In genomic region chr13:54806434-54806976, GRCm38 (mm10) we compare ENCODE assay signal across 23 mouse cellular contexts. TPM values are rescaled to one million over a fixed set of nuclear protein-coding genes. Genes with fewer than 3 reads are reported as not detected.
DNase-seq lines count a peak whose midpoint lies in the region; ATAC-seq and TF ChIP-seq lines count a peak whose summit lies in the region.
"Had no signal": no experiment of that assay in that cellular context is flagged by ENCODE, and none has a peak within 500 bp of the region (broad histone marks: within the 10 kb centered on the region; RNA-seq: fewer than 3 reads in every experiment).

No protein-coding gene starts in this region.

- ATAC-seq in midbrain, embryonic 13.5 days = no peak
- no peak for ATAC-seq in midbrain, postnatal 0 days (ENCODE audit: low FRiP score)
- peak; percentile 54; the same call in 1 of the 2 replicates for ATAC-seq in hindbrain, embryonic 15.5 days (ENCODE audit: low FRiP score, low read depth)
- peak; percentile 18; the same call in 1 of the 2 replicates for ATAC-seq in stomach, postnatal 0 days (ENCODE audit: low FRiP score, low TSS enrichment)
- ATAC-seq in megakaryocyte progenitor cell, adult 5-6 weeks (replicated peaks; ENCODE audit: poor library complexity) = no peak
- ATAC-seq: CD4-positive, CD25-positive, alpha-beta regulatory T cell, adult 4 months; liver, embryonic 12.5 days had no signal

- H3K27ac ChIP-seq in midbrain, embryonic 13.5 days = 0 out of 2 replicates have a peak overlapping the region, but pooled peaks have one; percentile 36
- H3K27ac ChIP-seq in midbrain, postnatal 0 days (ENCODE audit: low read depth, low read length) = no peak overlapping the region
- no peak overlapping the region for H3K27ac ChIP-seq in embryonic facial prominence, embryonic 10.5 days (replicated peaks)
- H3K27ac ChIP-seq in hindbrain, embryonic 15.5 days (replicated peaks) = no peak overlapping the region
- no peak overlapping the region for H3K27ac ChIP-seq in stomach, postnatal 0 days (replicated peaks)
- H3K27ac ChIP-seq: gastrocnemius, adult 2 months; liver, embryonic 12.5 days had no signal

- no peak overlapping the region for H3K9ac ChIP-seq in midbrain, embryonic 13.5 days (replicated peaks)
- no peak overlapping the region for H3K9ac ChIP-seq in midbrain, postnatal 0 days (replicated peaks; ENCODE audit: low read length, poor library complexity, severe bottlenecking)
- H3K9ac ChIP-seq in hindbrain, embryonic 15.5 days = no peak overlapping the region
- no peak overlapping the region for H3K9ac ChIP-seq in stomach, postnatal 0 days (ENCODE audit: low read length)
- H3K9ac ChIP-seq: forebrain, postnatal 0 days; liver, embryonic 12.5 days had no signal

- DNase-seq in midbrain, postnatal 0 days (ENCODE audit: low spot score) = no peak
- peak; percentile 27 for DNase-seq in embryonic facial prominence, embryonic 10.5 days (ENCODE audit: low spot score)
- no peak for DNase-seq in stomach, postnatal 0 days (ENCODE audit: low spot score)
- DNase-seq in adrenal gland, postnatal 36 days = no peak
- DNase-seq: adrenal gland, postnatal 25 days; cerebellum, postnatal 36 days; forebrain, postnatal 0 days; gastrocnemius, adult 2 months; heart, adult 18-20 months; kidney, postnatal 4 days; left cerebral cortex, postnatal 4 days; thymus, postnatal 14 days had no signal

- no peak for TF ChIP-seq EP300 in stomach, postnatal 0 days (optimal IDR thresholded peaks at IDR 0.05)

- no peak overlapping the region for H3K4me3 ChIP-seq in midbrain, embryonic 13.5 days (replicated peaks)
- no peak overlapping the region for H3K4me3 ChIP-seq in midbrain, postnatal 0 days (ENCODE audit: low read depth, low read length)
- no peak overlapping the region for H3K4me3 ChIP-seq in embryonic facial prominence, embryonic 10.5 days
- H3K4me3 ChIP-seq in hindbrain, embryonic 15.5 days = no peak overlapping the region
- H3K4me3 ChIP-seq in stomach, postnatal 0 days (ENCODE audit: low read depth, low read length) = no peak overlapping the region
- H3K4me3 ChIP-seq: gastrocnemius, adult 2 months; liver, embryonic 12.5 days had no signal

- H3K27me3 ChIP-seq in midbrain, embryonic 13.5 days = peaks cover 12% of the 10 kb centered on the region
- H3K27me3 ChIP-seq in midbrain, postnatal 0 days (ENCODE audit: insufficient read depth, low read length) = no peaks in the 10 kb centered on the region
- H3K27me3 ChIP-seq in embryonic facial prominence, embryonic 10.5 days (replicated peaks; ENCODE audit: low read depth, poor library complexity, severe bottlenecking) = peaks cover 54% of the 10 kb centered on the region
- no peaks in the 10 kb centered on the region for H3K27me3 ChIP-seq in hindbrain, embryonic 15.5 days
- H3K27me3 ChIP-seq in stomach, postnatal 0 days (ENCODE audit: control insufficient read depth, insufficient read depth, low read length) = no peaks in the 10 kb centered on the region

- H3K4me2 ChIP-seq in midbrain, embryonic 13.5 days (replicated peaks) = no peak overlapping the region
- no peak overlapping the region for H3K4me2 ChIP-seq in midbrain, postnatal 0 days (ENCODE audit: low read depth, low read length, poor library complexity, severe bottlenecking)
- H3K4me2 ChIP-seq in hindbrain, embryonic 15.5 days = no peak overlapping the region
- no peak overlapping the region for H3K4me2 ChIP-seq in stomach, postnatal 0 days (replicated peaks; ENCODE audit: low read depth)
- H3K4me2 ChIP-seq: liver, embryonic 12.5 days had no signal

- no peak for TF ChIP-seq CTCF in midbrain, postnatal 0 days (IDR thresholded peaks at IDR 0.05)
- no peak for TF ChIP-seq CTCF in stomach, postnatal 0 days (IDR thresholded peaks at IDR 0.05; ENCODE audit: low read depth)

- H3K4me1 ChIP-seq in midbrain, embryonic 13.5 days (replicated peaks) = peaks cover 13% of the 10 kb centered on the region
- H3K4me1 ChIP-seq in midbrain, postnatal 0 days (ENCODE audit: insufficient read depth, low read length) = no peaks in the 10 kb centered on the region
- peaks cover 15% of the 10 kb centered on the region for H3K4me1 ChIP-seq in embryonic facial prominence, embryonic 10.5 days
- H3K4me1 ChIP-seq in hindbrain, embryonic 15.5 days (replicated peaks) = peaks cover 8% of the 10 kb centered on the region; the same call in 1 of the 2 replicates
- no peaks in the 10 kb centered on the region for H3K4me1 ChIP-seq in stomach, postnatal 0 days (replicated peaks; ENCODE audit: control insufficient read depth, insufficient read depth)
- H3K4me1 ChIP-seq: liver, embryonic 12.5 days had no signal

- H3K36me3 ChIP-seq in midbrain, embryonic 13.5 days = no peaks in the 10 kb centered on the region
- H3K36me3 ChIP-seq in midbrain, postnatal 0 days (ENCODE audit: insufficient read depth, low read length) = no peaks in the 10 kb centered on the region
- no peaks in the 10 kb centered on the region for H3K36me3 ChIP-seq in embryonic facial prominence, embryonic 10.5 days (replicated peaks)
- no peaks in the 10 kb centered on the region for H3K36me3 ChIP-seq in hindbrain, embryonic 15.5 days
- no peaks in the 10 kb centered on the region for H3K36me3 ChIP-seq in stomach, postnatal 0 days (ENCODE audit: control insufficient read depth, insufficient read depth, low read length)
- H3K36me3 ChIP-seq: liver, embryonic 12.5 days had no signal

- no peaks in the 10 kb centered on the region; the same call in 1 of the 2 replicates for H3K9me3 ChIP-seq in midbrain, embryonic 13.5 days
- no peaks in the 10 kb centered on the region for H3K9me3 ChIP-seq in midbrain, postnatal 0 days (ENCODE audit: low read length)
- H3K9me3 ChIP-seq in embryonic facial prominence, embryonic 10.5 days = no peaks in the 10 kb centered on the region
- H3K9me3 ChIP-seq in hindbrain, embryonic 15.5 days = no peaks in the 10 kb centered on the region
- H3K9me3 ChIP-seq in stomach, postnatal 0 days (ENCODE audit: control insufficient read depth, low read length) = no peaks in the 10 kb centered on the region
- H3K9me3 ChIP-seq: liver, embryonic 12.5 days had no signal

- WGBS in midbrain, embryonic 13.5 days = 18% methylated on average over 13 of the region's 13 CpGs
- 31% methylated on average over 13 of the region's 13 CpGs for WGBS in midbrain, postnatal 0 days
- 27% methylated on average over 13 of the region's 13 CpGs for WGBS in embryonic facial prominence, embryonic 10.5 days
- WGBS in hindbrain, embryonic 15.5 days = 14% methylated on average over 13 of the region's 13 CpGs
- 44% methylated on average over 13 of the region's 13 CpGs for WGBS in stomach, postnatal 0 days

RNA-seq across cellular contexts. Expression of gene Tspan17, which starts 17.3 kb away (rescaled TPM):
- polyA plus RNA-seq in midbrain, embryonic 13.5 days (2015; fragmentation: Nextera tagmentation; extraction: Ambion mirVana) = 28.3 and 30.5 TPM in 2 replicates
- total RNA-seq in midbrain, postnatal 0 days (2014; rRNA removed) = 43.4 and 58.1 TPM in 2 replicates
- 100 and 115 TPM in 2 replicates for polyA plus RNA-seq in midbrain, postnatal 0 days (2015; fragmentation: Nextera tagmentation; extraction: Ambion mirVana)
- 9.7 and 10.9 TPM in 2 replicates for polyA plus RNA-seq in embryonic facial prominence, embryonic 10.5 days (2016; fragmentation: Nextera tagmentation; extraction: Ambion mirVana)
- 95.7 and 98.3 TPM in 2 replicates for polyA plus RNA-seq in hindbrain, embryonic 15.5 days (2015; fragmentation: Nextera tagmentation; extraction: Ambion mirVana)
- 15.4 and 16.8 TPM in 2 replicates for polyA plus RNA-seq in stomach, postnatal 0 days (2015; fragmentation: Nextera tagmentation; extraction: Ambion mirVana)
- total RNA-seq in adrenal gland, postnatal 36 days (2021) = 10 to 100 TPM; 24.0 to 33.4 TPM
- total RNA-seq in megakaryocyte progenitor cell, adult 5-6 weeks (2015) = 0.30 and 0.73 TPM in 2 replicates
- total RNA-seq in megakaryocyte progenitor cell, adult 5-6 weeks (2017) = 0.71 and 3.0 TPM in 2 replicates
- total RNA-seq: megakaryocyte-erythroid progenitor cell, adult 5-6 weeks had no signal

RNA-seq across cellular contexts. Expression of gene Eif4e1b, which starts 22.7 kb away (rescaled TPM):
- not detected in 2 replicates for polyA plus RNA-seq in midbrain, embryonic 13.5 days (2015; fragmentation: Nextera tagmentation; extraction: Ambion mirVana)
- not detected in 2 replicates for total RNA-seq in midbrain, postnatal 0 days (2014; rRNA removed)
- not detected in 2 replicates for polyA plus RNA-seq in midbrain, postnatal 0 days (2015; fragmentation: Nextera tagmentation; extraction: Ambion mirVana)
- not detected in 2 replicates for polyA plus RNA-seq in embryonic facial prominence, embryonic 10.5 days (2016; fragmentation: Nextera tagmentation; extraction: Ambion mirVana)
- polyA plus RNA-seq in hindbrain, embryonic 15.5 days (2015; fragmentation: Nextera tagmentation; extraction: Ambion mirVana) = not detected in 2 replicates
- polyA plus RNA-seq in stomach, postnatal 0 days (2015; fragmentation: Nextera tagmentation; extraction: Ambion mirVana) = not detected in 2 replicates
- total RNA-seq in adrenal gland, postnatal 36 days (2021) = not detected
- total RNA-seq in megakaryocyte progenitor cell, adult 5-6 weeks (2015) = not detected in 2 replicates
- not detected in 2 replicates for total RNA-seq in megakaryocyte progenitor cell, adult 5-6 weeks (2017)
- total RNA-seq: adrenal gland, postnatal 25 days; forebrain, postnatal 0 days; gastrocnemius, adult 2 months; heart, adult 18-20 months; layer of hippocampus, postnatal 25 days; left cerebral cortex, postnatal 4 days; megakaryocyte-erythroid progenitor cell, adult 5-6 weeks had no signal
- polyA plus RNA-seq: CD4-positive, CD25-positive, alpha-beta regulatory T cell, adult 4 months; forebrain, postnatal 0 days; heart, embryonic 16.5 days; intestine, embryonic 14.5 days; liver, embryonic 12.5 days; lung, embryonic 16.5 days; stomach, embryonic 16.5 days had no signal

RNA-seq across cellular contexts. Expression of gene Sncb, which starts 40.1 kb away (rescaled TPM):
- polyA plus RNA-seq in midbrain, embryonic 13.5 days (2015; fragmentation: Nextera tagmentation; extraction: Ambion mirVana) = 8.9 and 10.0 TPM in 2 replicates
- 84.6 and 90.6 TPM in 2 replicates for total RNA-seq in midbrain, postnatal 0 days (2014; rRNA removed)
- 213 and 233 TPM in 2 replicates for polyA plus RNA-seq in midbrain, postnatal 0 days (2015; fragmentation: Nextera tagmentation; extraction: Ambion mirVana)
- 0.79 and 1.3 TPM in 2 replicates for polyA plus RNA-seq in embryonic facial prominence, embryonic 10.5 days (2016; fragmentation: Nextera tagmentation; extraction: Ambion mirVana)
- polyA plus RNA-seq in hindbrain, embryonic 15.5 days (2015; fragmentation: Nextera tagmentation; extraction: Ambion mirVana) = 77.2 and 95.2 TPM in 2 replicates
- 0.29 and 0.61 TPM in 2 replicates for polyA plus RNA-seq in stomach, postnatal 0 days (2015; fragmentation: Nextera tagmentation; extraction: Ambion mirVana)
- 1 to 10 TPM; 1.1 to 1.9 TPM for total RNA-seq in adrenal gland, postnatal 36 days (2021)
- total RNA-seq in megakaryocyte progenitor cell, adult 5-6 weeks (2015) = not detected in 2 replicates
- not detected in 2 replicates for total RNA-seq in megakaryocyte progenitor cell, adult 5-6 weeks (2017)
- total RNA-seq: gastrocnemius, adult 2 months; heart, adult 18-20 months; megakaryocyte-erythroid progenitor cell, adult 5-6 weeks had no signal
- polyA plus RNA-seq: heart, embryonic 16.5 days; liver, embryonic 12.5 days; lung, embryonic 16.5 days had no signal

RNA-seq across cellular contexts. Expression of gene Gprin1, which starts 56.8 kb away (rescaled TPM):
- 5.1 and 5.8 TPM in 2 replicates for polyA plus RNA-seq in midbrain, embryonic 13.5 days (2015; fragmentation: Nextera tagmentation; extraction: Ambion mirVana)
- total RNA-seq in midbrain, postnatal 0 days (2014; rRNA removed) = 167 and 170 TPM in 2 replicates
- polyA plus RNA-seq in midbrain, postnatal 0 days (2015; fragmentation: Nextera tagmentation; extraction: Ambion mirVana) = 21.7 and 23.0 TPM in 2 replicates
- 0.66 and 0.94 TPM in 2 replicates for polyA plus RNA-seq in embryonic facial prominence, embryonic 10.5 days (2016; fragmentation: Nextera tagmentation; extraction: Ambion mirVana)
- 24.8 and 33.9 TPM in 2 replicates for polyA plus RNA-seq in hindbrain, embryonic 15.5 days (2015; fragmentation: Nextera tagmentation; extraction: Ambion mirVana)
- polyA plus RNA-seq in stomach, postnatal 0 days (2015; fragmentation: Nextera tagmentation; extraction: Ambion mirVana) = 0.27 and 0.31 TPM in 2 replicates
- total RNA-seq in adrenal gland, postnatal 36 days (2021) = 1 to 10 TPM; 2.9 to 3.1 TPM
- total RNA-seq in megakaryocyte progenitor cell, adult 5-6 weeks (2015) = not detected in 2 replicates
- not detected in 2 replicates for total RNA-seq in megakaryocyte progenitor cell, adult 5-6 weeks (2017)
- total RNA-seq: gastrocnemius, adult 2 months; heart, adult 18-20 months; megakaryocyte-erythroid progenitor cell, adult 5-6 weeks had no signal
- polyA plus RNA-seq: CD4-positive, CD25-positive, alpha-beta regulatory T cell, adult 4 months; heart, embryonic 16.5 days had no signal

Comparison
In these comparisons a context has a peak if more than half of its experiments do, and no peak if none do; other contexts are left out.
1. ATAC-seq: peak in hindbrain, embryonic 15.5 days (single experiment) and stomach, postnatal 0 days (single experiment); none in midbrain, embryonic 13.5 days (single experiment), midbrain, postnatal 0 days (single experiment) and megakaryocyte progenitor cell, adult 5-6 weeks (single experiment).